Mouse (Mus musculus): ENCODE results near the gene Olfr1045. TPM values are rescaled to one million over a fixed set of nuclear protein-coding genes. Genes with fewer than 3 reads are reported as not detected.

Olfr1045 gene
- polyA plus RNA-seq, 1 experiment from 2014 or later: not detected

Other genes starting within 250 kb of the Olfr1045 start
- not detected in 2 replicates for gene Olfr1029, start 229.1 kb downstream of the Olfr1045 start, polyA plus RNA-seq (2015; fragmentation: Nextera tagmentation; extraction: Ambion mirVana)
- gene Olfr1030, start 223.7 kb downstream of the Olfr1045 start, polyA plus RNA-seq (2015; fragmentation: Nextera tagmentation; extraction: Ambion mirVana): not detected in 2 replicates
- not detected in 2 replicates for gene Olfr1031, start 212.7 kb downstream of the Olfr1045 start, polyA plus RNA-seq (2015; fragmentation: Nextera tagmentation; extraction: Ambion mirVana)
- not detected in 2 replicates for gene Olfr1032, start 197.5 kb downstream of the Olfr1045 start, polyA plus RNA-seq (2015; fragmentation: Nextera tagmentation; extraction: Ambion mirVana)
- gene Olfr1033, start 182.4 kb downstream of the Olfr1045 start, polyA plus RNA-seq (2015; fragmentation: Nextera tagmentation; extraction: Ambion mirVana): 2.8 and 3.4 TPM in 2 replicates
- 0.03 and 0.06 TPM in 2 replicates for gene Olfr1034, start 157.1 kb downstream of the Olfr1045 start, polyA plus RNA-seq (2015; fragmentation: Nextera tagmentation; extraction: Ambion mirVana)
- gene Olfr1036, start 129.0 kb downstream of the Olfr1045 start, polyA plus RNA-seq (2015; fragmentation: Nextera tagmentation; extraction: Ambion mirVana): not detected in 2 replicates
- not detected in 2 replicates for gene Olfr1037, start 115.6 kb downstream of the Olfr1045 start, polyA plus RNA-seq (2015; fragmentation: Nextera tagmentation; extraction: Ambion mirVana)
- not detected in 2 replicates for gene Olfr1039, start 67.1 kb downstream of the Olfr1045 start, polyA plus RNA-seq (2015; fragmentation: Nextera tagmentation; extraction: Ambion mirVana)
- not detected in 2 replicates for gene Olfr1040, start 56.3 kb downstream of the Olfr1045 start, polyA plus RNA-seq (2015; fragmentation: Nextera tagmentation; extraction: Ambion mirVana)
- not detected in 2 replicates for gene Olfr1042, start 41.2 kb downstream of the Olfr1045 start, polyA plus RNA-seq (2015; fragmentation: Nextera tagmentation; extraction: Ambion mirVana)
- gene Olfr1043, start 35.5 kb downstream of the Olfr1045 start, polyA plus RNA-seq (2015; fragmentation: Nextera tagmentation; extraction: Ambion mirVana): not detected in 2 replicates
- gene Olfr1044, start 25.2 kb downstream of the Olfr1045 start, polyA plus RNA-seq (2015; fragmentation: Nextera tagmentation; extraction: Ambion mirVana): not detected in 2 replicates
- gene Olfr52, start 17.3 kb downstream of the Olfr1045 start, polyA plus RNA-seq (2015; fragmentation: Nextera tagmentation; extraction: Ambion mirVana): not detected in 2 replicates
- not detected in 2 replicates for gene Olfr1046, start 16.3 kb upstream of the Olfr1045 start, polyA plus RNA-seq (2015; fragmentation: Nextera tagmentation; extraction: Ambion mirVana)
- not detected in 2 replicates for gene Olfr1047, start 28.4 kb upstream of the Olfr1045 start, polyA plus RNA-seq (2015; fragmentation: Nextera tagmentation; extraction: Ambion mirVana)
- gene Olfr1048, start 37.3 kb upstream of the Olfr1045 start, polyA plus RNA-seq (2015; fragmentation: Nextera tagmentation; extraction: Ambion mirVana): not detected in 2 replicates
- not detected in 2 replicates for gene Olfr1049, start 55.3 kb upstream of the Olfr1045 start, polyA plus RNA-seq (2015; fragmentation: Nextera tagmentation; extraction: Ambion mirVana)
- not detected in 2 replicates for gene Olfr1051, start 76.1 kb upstream of the Olfr1045 start, polyA plus RNA-seq (2015; fragmentation: Nextera tagmentation; extraction: Ambion mirVana)
- gene Olfr1052, start 89.4 kb upstream of the Olfr1045 start, polyA plus RNA-seq (2015; fragmentation: Nextera tagmentation; extraction: Ambion mirVana): not detected in 2 replicates
- gene Olfr1053, start 112.3 kb upstream of the Olfr1045 start, polyA plus RNA-seq (2015; fragmentation: Nextera tagmentation; extraction: Ambion mirVana): not detected in 2 replicates
- not detected in 2 replicates for gene Olfr1054, start 132.4 kb upstream of the Olfr1045 start, polyA plus RNA-seq (2015; fragmentation: Nextera tagmentation; extraction: Ambion mirVana)
- gene Olfr1055, start 147.3 kb upstream of the Olfr1045 start, polyA plus RNA-seq (2015; fragmentation: Nextera tagmentation; extraction: Ambion mirVana): not detected in 2 replicates
- gene Olfr1056, start 159.5 kb upstream of the Olfr1045 start, polyA plus RNA-seq (2015; fragmentation: Nextera tagmentation; extraction: Ambion mirVana): not detected in 2 replicates
- not detected in 2 replicates for gene Olfr1057, start 175.4 kb upstream of the Olfr1045 start, polyA plus RNA-seq (2015; fragmentation: Nextera tagmentation; extraction: Ambion mirVana)
- not detected in 2 replicates for gene Olfr1058, start 185.6 kb upstream of the Olfr1045 start, polyA plus RNA-seq (2015; fragmentation: Nextera tagmentation; extraction: Ambion mirVana)
- not detected in 2 replicates for gene Olfr1061, start 211.0 kb upstream of the Olfr1045 start, polyA plus RNA-seq (2015; fragmentation: Nextera tagmentation; extraction: Ambion mirVana)
- not detected in 2 replicates for gene Olfr1062, start 223.7 kb upstream of the Olfr1045 start, polyA plus RNA-seq (2015; fragmentation: Nextera tagmentation; extraction: Ambion mirVana)
- gene Olfr1065, start 247.6 kb upstream of the Olfr1045 start, polyA plus RNA-seq (2015; fragmentation: Nextera tagmentation; extraction: Ambion mirVana): not detected in 2 replicates

All from intestine, embryonic 15.5 days (tissue).